Mouse (Mus musculus) splenic B cell, adult 2 months (primary cell): ENCODE data around the gene Hjurp.

ENCODE experiments used
- DNase-seq: peaks from one replicate; pipeline ENCODE4 v3.0.0-alpha.2; 2011; ENCODE audit warnings: low read depth, low spot score
- H3K27me3 ChIP-seq: 2 replicates; pipeline ENCODE4 v1.6.1; 2012; ENCODE audit warnings: mild to moderate bottlenecking, low read length, moderate library complexity, mixed read lengths; ENCODE audit not compliant: control insufficient read depth, poor library complexity, insufficient read depth, severe bottlenecking
- H3K36me3 ChIP-seq: 2 replicates; pipeline ENCODE4 v1.6.1; 2012; ENCODE audit warnings: mild to moderate bottlenecking, low read length, moderate library complexity, mixed read lengths; ENCODE audit not compliant: control insufficient read depth, poor library complexity, insufficient read depth, severe bottlenecking

Gene Hjurp

DNA sequence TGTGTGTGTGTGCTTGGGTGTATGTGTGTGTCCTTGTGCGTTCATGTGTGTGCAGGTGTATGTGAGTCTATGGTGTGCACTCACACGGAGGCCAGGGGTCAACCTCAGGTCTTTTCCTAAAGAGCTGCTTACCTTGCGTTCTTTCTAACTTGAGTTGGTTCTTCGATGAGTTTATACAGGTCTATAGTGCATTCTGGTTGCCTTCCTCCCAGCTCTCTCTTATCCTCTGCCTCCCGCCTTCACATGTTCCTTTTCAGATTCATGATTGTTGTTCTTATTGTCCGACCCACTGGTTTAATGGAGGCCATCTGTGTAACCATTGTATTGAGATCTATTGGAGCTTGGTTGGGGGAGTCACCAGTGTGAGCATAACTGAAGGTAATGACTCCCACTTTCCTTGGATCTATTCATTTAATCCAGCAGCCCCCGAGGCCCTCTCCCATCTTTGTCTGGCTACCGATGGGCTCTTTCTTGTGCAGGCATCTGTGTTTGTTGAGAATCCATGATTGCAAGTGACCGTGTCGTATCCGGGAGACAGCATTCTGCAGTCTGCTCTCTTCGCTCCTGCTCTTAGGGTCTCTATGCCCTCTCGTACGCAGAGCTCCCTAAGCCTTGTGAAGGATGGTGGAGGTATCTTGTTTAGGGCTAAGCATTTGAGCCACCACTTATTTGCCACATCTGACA is 24.8 kb upstream of the Hjurp start:
- H3K27me3 ChIP-seq = no peaks in the 10 kb centered on the region
- peak; percentile 15 for DNase-seq
- H3K36me3 ChIP-seq = no peaks in the 10 kb centered on the region

DNA sequence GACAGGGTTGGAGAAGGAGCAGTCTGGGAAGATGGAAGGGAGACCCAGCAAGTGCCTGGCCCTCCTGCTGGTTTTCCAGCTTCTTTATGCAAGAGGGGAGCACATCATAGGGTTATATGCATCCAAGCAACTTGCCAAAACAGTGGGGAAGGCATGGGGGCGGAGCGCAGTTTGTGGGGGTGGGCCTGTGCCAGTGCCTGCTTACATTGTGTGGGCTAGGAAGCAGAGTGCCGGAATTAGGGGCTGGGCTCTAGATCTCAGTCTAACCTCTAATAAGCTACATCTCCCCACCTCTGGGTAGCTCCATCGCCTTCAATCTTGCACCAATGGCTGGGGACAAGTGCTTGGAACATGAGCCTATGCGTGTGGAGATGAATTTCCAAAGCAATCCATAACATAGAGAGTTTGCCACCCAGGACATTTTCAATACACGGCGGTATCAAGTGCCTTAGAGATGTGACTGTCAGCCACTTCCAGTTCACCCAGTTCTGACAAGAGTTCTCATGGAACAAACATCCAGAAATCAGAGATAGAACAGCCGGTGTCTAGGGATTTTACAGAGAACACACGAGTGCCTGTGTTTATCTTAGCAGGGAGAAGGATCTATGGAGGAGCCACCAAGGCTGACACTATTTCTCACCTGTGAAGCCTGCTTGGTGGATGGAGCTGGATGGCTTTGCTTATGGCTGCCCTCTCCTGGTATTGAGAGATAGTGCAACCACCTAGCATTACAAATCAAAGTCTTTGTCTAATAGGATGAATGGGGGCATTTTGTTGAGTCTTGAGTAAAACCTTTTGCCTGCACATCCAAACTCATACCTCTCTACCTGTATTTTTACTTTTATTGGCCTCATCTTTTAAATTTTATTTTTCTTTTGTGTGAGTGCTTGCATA is 23.9 kb upstream of the Hjurp start:
- Histone ChIP-seq H3K36me3 (no peaks in the 10 kb centered on the region), H3K27me3 (no peaks in the 10 kb centered on the region)
- peak; percentile 31 for DNase-seq

DNA sequence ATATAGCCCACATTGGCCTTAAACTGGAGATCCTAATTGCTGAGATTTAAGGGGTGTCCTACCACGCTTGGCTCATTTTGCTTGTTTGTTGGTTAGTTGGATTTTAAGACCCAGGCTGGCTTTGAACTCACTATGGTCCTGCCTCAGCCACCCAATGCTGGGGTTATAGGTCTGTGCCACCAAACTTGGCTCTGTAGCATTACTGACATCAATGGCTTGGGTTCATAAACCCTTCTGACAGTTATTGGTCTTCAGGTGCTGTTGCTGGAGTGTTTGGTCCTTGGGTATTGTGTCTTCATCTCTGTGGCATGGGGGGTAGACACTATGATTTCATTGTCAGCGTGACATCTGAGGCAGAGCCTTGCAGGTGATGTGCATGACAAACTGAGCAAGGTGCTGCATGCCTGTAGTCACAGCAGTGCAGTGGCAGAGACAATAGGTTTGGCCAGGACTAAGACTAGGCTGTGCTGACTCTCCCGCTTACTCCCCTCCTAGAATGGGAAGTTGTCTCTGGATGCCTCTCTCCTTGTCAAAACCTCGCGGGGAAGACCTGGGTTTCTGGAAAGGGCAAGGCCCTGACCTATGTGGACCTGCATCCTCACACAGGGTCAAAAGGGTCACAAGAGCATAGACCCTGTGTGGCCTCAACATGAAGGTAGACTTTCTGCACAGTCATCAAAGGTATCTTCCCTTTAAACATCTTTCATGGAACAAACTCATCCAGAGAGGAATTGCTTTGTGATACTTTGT is 23.0 kb upstream of the Hjurp start:
- DNase-seq = peak; percentile 19
- no peaks in the 10 kb centered on the region for H3K36me3 ChIP-seq

DNA sequence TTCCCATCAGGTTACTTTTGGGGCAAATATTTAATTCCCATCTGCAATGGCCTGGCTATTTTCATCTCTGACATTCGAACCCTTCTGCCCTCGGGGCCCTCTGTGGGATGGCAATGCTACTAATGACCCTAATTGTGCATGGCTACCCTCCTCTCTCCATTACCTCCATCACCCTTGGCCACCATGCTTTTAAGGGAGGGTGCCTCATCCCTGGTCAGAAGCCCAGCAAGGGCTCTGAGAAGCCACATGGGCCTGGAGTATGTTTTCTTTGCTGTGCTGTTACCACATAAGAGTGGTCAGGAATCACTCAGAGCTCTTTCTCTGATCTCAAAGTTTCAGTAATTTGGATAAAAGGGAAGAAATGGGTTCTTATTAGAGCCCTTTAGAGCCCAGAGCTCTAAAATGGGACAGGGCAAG is 22.1 kb upstream of the Hjurp start:
- Histone ChIP-seq H3K36me3 (no peaks in the 10 kb centered on the region), H3K27me3 (no peaks in the 10 kb centered on the region)
- DNase-seq = peak; percentile 5

More for the DNA sequence above, 23.0 kb upstream of the Hjurp start:
- no peaks in the 10 kb centered on the region for H3K27me3 ChIP-seq

DNA sequence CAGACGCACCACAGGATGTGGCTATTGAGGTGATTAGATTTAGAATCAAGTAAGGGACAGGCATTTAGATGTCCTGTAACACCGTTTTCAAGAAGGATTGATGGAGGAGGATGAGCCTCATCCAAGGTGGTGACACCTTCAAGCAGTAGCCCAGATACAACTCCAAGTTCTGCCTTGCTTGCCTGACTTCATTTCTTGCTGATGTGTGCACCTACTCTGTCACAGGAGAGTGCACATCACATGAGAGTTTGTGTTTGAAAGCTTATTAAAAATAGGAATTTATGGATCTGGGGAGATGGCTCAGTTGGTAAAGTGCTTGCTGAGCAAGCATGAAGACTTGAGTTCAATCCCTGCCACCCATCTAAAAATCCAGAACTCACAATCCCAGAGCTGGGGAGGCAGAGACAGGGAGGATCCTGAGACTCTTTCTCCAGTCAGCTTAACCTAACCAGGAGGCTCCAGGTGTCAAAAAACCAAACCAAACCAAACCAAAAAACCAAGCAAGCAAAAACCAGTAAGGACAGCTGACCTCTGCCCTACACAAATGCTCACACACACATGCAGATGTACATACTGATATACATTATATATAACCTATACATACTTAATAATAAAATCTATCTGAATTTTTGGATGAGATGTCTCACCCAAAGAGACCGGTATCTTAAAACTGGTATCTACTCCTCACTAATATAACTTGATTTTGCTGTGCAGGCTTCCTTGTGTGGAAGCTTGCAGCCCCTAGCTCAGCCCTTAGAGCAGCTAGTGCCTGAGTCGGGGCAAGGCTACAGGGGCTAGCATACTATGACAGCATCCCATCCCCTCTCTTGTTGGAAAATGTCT is 21.5 kb upstream of the Hjurp start:
- Histone ChIP-seq H3K36me3 (no peaks in the 10 kb centered on the region), H3K27me3 (no peaks in the 10 kb centered on the region)
- DNase-seq = peak; percentile 14

DNA sequence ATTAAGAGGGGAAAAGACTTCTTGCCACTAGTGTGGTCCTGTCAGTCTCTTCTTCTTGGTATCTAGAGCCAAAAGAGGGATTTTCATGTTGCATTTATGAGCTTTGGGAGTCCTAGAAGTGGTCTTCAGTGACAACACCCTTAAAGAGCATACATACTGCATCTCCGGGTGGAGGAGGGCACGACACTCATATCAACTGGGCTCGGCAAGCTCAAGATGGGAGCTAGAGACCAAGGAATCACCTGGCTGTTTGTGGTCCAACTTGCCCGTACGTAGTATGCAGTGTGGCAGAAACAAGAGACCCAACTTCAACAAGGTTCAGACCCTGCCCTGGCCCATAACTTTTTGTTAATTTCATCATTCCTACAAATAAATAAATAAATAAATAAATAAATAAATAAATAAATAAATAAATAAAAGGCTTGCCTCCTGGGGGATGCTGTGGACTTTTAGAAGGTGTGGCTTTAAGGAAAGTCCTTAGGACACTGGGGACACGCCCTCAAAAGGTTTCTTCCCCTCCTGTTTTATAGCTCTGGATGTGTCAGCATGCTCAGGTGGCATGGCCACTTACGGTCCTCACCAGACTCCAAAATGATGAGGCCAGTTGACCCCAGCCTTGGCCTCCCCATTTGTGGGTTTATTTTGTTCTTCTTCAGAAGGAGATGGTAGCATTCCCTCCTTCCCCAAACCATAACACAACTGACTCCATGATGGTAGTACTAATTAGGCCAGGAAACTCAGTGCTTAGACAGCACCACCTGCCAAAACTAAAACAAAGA is 20.2 kb upstream of the Hjurp start:
- Histone ChIP-seq H3K36me3 (no peaks in the 10 kb centered on the region), H3K27me3 (no peaks in the 10 kb centered on the region)
- peak; percentile 11 for DNase-seq

DNA sequence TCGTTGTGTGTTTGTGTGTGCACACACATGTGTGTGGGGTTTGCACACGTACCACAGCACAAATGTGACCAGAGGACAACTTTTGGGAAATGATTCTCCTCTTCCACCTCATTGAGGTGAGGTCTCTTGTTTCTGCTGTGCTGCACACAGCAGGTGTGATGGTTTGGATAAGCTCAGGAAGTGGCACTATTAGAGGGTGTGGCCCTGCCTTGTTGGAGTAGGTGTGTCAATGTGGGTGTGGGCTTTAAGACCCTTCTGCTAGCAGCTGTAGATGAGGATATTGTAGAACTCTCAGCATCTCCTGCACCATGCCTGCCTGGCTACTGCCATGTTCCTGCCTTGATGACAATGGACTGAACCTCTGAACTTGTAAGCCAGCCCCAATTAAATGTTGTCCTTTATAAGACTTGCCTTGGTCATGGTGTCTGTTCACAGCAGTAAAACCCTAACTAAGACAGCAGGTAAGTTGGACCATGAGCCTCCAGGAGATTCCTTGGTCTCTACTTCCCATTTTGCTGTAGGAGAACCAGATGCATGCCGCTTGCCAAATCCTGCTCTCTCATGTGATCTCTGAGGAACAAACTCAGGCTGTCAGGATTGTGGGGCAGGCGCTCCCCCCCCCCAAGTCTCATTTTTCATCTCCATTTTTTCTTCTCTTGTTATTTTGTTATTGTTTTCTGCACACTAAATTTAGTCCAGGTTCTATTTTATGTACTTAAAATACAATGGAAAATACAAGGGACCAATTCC is 18.9 kb upstream of the Hjurp start:
- peak; percentile 17 for DNase-seq
- H3K36me3 ChIP-seq = no peaks in the 10 kb centered on the region
- no peaks in the 10 kb centered on the region for H3K27me3 ChIP-seq

DNA sequence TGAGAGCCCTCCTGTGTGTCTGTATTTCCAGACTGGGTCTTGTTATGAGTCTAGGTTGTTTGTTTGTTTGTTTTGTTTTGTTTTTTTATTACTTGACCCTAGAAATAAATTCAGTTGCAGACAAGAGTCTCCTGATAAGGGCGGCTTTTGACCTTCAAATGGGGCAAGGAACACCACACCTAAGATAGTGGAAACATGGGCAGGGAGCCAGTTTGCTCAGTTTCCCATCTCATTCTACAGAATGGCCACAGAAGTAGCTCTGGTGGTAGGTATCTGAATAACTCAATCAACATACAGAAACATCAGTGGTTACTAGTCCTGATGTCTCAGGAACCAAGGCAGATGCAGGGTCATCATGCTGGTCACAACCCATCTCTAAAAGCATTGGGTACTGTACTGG is 17.2 kb upstream of the Hjurp start:
- H3K27me3 ChIP-seq = no peaks in the 10 kb centered on the region
- H3K36me3 ChIP-seq = no peaks in the 10 kb centered on the region
- DNase-seq = peak; percentile 7

DNA sequence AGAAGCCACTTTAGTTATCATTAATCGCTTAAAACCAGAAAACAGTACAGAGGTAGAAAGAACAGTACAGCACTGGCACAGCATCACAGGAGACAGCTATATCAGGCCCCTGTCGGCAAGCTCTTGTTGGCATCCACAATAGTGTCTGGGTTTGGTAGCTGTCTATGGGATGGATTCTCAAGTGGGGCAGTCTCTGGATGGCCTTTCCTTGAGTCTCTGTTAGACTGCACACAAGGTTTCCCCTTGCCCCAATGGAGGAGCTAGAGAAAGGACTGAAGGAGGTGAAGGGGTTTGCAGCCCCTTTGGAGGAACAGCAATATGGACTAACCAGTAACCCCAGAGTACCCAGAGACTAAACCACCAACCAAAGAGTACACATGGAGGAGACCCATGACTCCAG is 14.6 kb upstream of the Hjurp start:
- H3K27me3 ChIP-seq = no peaks in the 10 kb centered on the region
- peak; percentile 7 for DNase-seq
- H3K36me3 ChIP-seq = no peaks in the 10 kb centered on the region

DNA sequence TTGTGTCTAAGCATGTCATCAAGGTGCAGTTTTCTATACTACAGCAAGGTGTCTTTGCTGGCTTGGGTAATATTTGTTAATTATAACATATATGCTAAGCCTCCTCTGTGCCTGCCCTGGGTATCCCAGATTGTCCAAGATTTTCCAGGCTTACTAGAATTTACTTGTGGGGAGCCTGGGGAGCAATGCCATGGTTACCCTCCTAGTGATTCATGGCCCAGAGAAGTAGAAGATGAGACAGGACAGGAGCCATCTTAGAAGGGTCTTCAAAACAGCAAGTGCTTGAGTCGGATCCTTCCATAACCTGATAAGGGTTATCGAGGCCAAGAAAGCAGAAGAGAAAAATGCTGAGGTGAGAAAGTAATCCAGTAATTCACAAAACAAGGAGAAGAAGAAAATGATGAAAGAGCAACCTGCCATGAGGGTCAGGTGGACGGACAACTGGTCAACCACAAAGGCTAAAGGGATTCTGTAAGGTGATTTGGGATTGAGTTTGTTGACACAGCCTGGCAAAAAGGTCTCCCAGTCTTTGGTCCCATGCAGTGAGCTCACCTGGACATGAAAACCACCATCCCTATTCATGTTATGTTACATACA is 14.1 kb upstream of the Hjurp start:
- Histone ChIP-seq H3K27me3 (no peaks in the 10 kb centered on the region), H3K36me3 (no peaks in the 10 kb centered on the region)
- peak; percentile 12 for DNase-seq

DNA sequence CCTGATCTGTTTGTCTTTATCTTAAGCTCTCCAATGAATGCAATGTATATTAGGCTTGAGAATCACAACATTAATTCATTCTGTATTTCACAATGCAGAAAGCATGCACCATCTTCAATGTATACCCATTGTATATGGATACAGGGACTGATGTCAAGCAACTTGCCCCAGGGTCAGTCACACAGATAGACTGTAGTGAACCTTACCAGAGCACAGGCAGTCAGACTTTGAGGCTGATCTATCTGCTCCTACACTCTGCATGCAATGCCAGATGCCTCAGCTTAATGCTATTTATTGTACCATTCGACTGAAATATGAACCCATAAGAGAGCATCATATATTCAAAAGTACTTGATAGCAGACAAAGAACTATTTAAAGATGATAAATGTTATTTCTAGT is 13.1 kb upstream of the Hjurp start:
- Histone ChIP-seq H3K36me3 (no peaks in the 10 kb centered on the region), H3K27me3 (no peaks in the 10 kb centered on the region)
- peak; percentile 17 for DNase-seq

DNA sequence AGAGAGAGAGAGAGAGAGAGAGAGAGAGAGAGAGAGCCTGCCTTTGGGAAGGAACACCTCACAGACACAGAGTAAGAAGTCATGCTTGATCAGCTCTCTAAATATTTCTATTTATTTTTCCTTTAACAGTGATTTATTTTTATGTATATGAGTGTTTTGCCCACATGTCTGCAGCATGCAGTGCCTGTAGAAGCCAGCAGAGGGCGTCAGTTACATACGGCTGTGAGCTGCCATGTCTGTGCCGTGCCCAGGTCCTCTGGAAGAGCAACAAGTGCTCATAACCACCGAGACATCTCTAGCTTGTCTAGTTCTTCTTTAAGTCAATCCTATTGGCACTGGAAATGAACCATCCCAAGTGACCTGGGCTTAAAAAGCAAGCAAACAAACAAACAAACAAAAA is 12.5 kb upstream of the Hjurp start:
- Histone ChIP-seq H3K36me3 (no peaks in the 10 kb centered on the region), H3K27me3 (no peaks in the 10 kb centered on the region)
- peak; percentile 74 for DNase-seq

DNA sequence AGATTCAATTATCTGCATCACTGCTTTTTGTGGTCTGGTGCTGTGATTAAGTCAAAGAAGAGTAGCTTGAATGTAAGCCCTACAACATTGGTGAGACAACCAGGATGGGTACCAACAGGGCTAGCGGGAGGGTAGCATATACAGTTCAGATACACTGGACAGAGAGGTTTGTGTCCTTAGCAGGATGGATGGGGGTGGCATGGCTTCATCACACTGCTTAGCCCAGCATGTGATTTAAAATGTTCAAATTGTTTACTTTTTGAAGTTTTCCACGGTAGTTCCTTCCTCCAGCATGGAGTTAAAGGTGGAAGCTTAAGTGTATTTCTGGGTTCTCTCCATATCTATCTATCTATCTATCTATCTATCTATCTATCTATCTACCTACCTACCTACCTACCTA is 11.7 kb upstream of the Hjurp start:
- Histone ChIP-seq H3K36me3 (no peaks in the 10 kb centered on the region), H3K27me3 (no peaks in the 10 kb centered on the region)
- no peak for DNase-seq
